Mouse (Mus musculus) hindbrain, embryonic 16.5 days (tissue): Measurements from ENCODE around the gene Dpy19l1. TPM values are rescaled to one million over a fixed set of nuclear protein-coding genes. Genes with fewer than 3 reads are reported as not detected.

Experiments used
- ATAC-seq: fragments of 200-750 bp; cut with Nextera tagmentation; 2 replicates; pipeline ENCODE4 v1.8.0; 2017; ENCODE audit warnings: moderate TSS enrichment, moderate library complexity
- H3K27ac ChIP-seq: fragments of 300-500 bp; sonication (generic); 2 replicates; pipeline ENCODE4 v1.5.1; 2014; ENCODE audit warnings: low read depth, mild to moderate bottlenecking, control low read depth, low read length, moderate library complexity
- H3K27me3 ChIP-seq: fragments of 300-500 bp; sonication (generic); replicated peaks from 2 replicates; pipeline ENCODE4 v1.6.1; 2014; ENCODE audit warnings: low read length; ENCODE audit not compliant: control insufficient read depth, insufficient read depth
- H3K36me3 ChIP-seq: fragments of 300-500 bp; sonication (generic); 2 replicates; pipeline ENCODE4 v1.6.1; 2014; ENCODE audit warnings: mild to moderate bottlenecking, low read length, moderate library complexity, mixed read lengths; ENCODE audit not compliant: control insufficient read depth, insufficient read depth
- H3K4me1 ChIP-seq: fragments of 300-500 bp; sonication (generic); 2 replicates; pipeline ENCODE4 v1.6.1; 2014; ENCODE audit warnings: low read depth, low read length; ENCODE audit not compliant: control insufficient read depth, insufficient read depth
- H3K4me2 ChIP-seq: fragments of 300-500 bp; sonication (generic); 2 replicates; pipeline ENCODE4 v1.6.1; 2014; ENCODE audit warnings: mild to moderate bottlenecking, low read length, control low read depth, moderate library complexity
- H3K4me3 ChIP-seq: fragments of 300-500 bp; sonication (generic); 2 replicates; pipeline ENCODE4 v1.5.1; 2014; ENCODE audit warnings: mild to moderate bottlenecking, low read length, control low read depth, moderate library complexity
- H3K9ac ChIP-seq: fragments of 300-500 bp; sonication (generic); 2 replicates; pipeline ENCODE4 v1.6.1; 2014; ENCODE audit warnings: low read depth, mild to moderate bottlenecking, control low read depth, low read length, moderate library complexity
- H3K9me3 ChIP-seq: fragments of 300-500 bp; sonication (generic); 2 replicates; pipeline ENCODE4 v1.6.1; 2014; ENCODE audit warnings: mild to moderate bottlenecking, low read length, moderate library complexity; ENCODE audit not compliant: control insufficient read depth
- WGBS: fragments of 180-500 bp; shearing (Covaris S2); extraction: QIAGEN DNeasy Blood & Tissue Kit; methylation state at CpG from one replicate; pipeline ENCODE4 v1.1.7; 2014; 5-methylcytosine and 5-hydroxymethylcytosine counted together
- polyA plus RNA-seq: library from polyadenylated mRNA; unstranded; fragments of >200 nt; fragmentation: Nextera tagmentation; extraction: Ambion mirVana; gene quantifications from 2 replicates; pipeline ENCODE4 v1.2.1, GENCODE M21; 2015

Gene Dpy19l1
- polyA plus RNA-seq, 1 experiment from 2014 or later: 7.6 TPM

GRCm38 (mm10) chr9:24450524-24450923 is 52.4 kb downstream of the Dpy19l1 start:
- Histone ChIP-seq H3K27me3 (no peaks in the 10 kb centered on the region), H3K4me2 (no peak overlapping the region), H3K9me3 (no peaks in the 10 kb centered on the region), H3K36me3 (no peaks in the 10 kb centered on the region), H3K9ac (no peak overlapping the region), H3K4me1 (no peaks in the 10 kb centered on the region), H3K4me3 (no peak overlapping the region), H3K27ac (no peak overlapping the region)
- no peak for ATAC-seq
- 77% methylated on average over 7 of the region's 7 CpGs for WGBS

DNA sequence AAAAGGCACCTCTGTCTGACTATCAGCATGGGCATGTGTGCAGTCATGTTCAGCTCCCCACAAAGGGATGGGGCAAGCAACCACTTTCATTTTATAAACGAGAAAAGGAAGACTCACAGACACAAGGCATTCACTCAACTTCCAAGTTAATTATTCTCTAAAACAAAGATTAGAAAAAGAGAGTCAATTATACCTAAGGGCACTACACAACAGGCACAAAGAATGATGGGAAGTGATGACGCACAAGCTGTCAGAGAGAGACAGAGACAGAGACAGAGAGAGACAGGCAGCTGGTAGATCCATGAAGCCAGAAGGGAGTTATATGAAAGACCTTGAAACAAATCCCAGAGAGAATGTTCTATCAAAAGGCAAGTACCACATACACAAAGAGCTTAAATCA is 68.0 kb downstream of the Dpy19l1 start:
- H3K9ac ChIP-seq: no peak overlapping the region
- no peak overlapping the region for H3K4me3 ChIP-seq
- no peaks in the 10 kb centered on the region for H3K9me3 ChIP-seq
- no peak overlapping the region for H3K27ac ChIP-seq
- H3K36me3 ChIP-seq: no peaks in the 10 kb centered on the region
- H3K4me1 ChIP-seq: no peaks in the 10 kb centered on the region
- no peak overlapping the region for H3K4me2 ChIP-seq
- ATAC-seq: no peak
- WGBS: 71% methylated on average over 2 of the region's 2 CpGs
- H3K27me3 ChIP-seq: no peaks in the 10 kb centered on the region

DNA sequence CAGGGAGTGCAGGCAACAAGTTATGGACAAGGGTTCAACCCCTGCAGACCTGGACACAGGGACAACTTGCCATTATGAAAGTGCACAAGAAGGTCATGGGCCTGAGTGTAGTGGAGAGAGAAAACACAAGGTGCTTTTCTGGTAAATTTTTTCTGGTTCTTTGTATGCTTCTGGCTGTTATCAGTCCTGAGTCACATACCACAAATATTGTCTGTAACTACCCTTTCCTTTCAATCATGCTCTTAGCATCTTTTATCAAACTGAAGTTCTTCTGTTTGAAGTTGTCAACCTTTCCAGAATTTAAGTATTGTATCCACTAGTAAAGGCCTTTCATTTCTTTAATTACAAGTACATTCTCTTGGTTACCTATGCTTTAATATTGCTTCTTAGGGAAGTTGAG is 73.2 kb downstream of the Dpy19l1 start:
- ATAC-seq: no peak
- Histone ChIP-seq H3K9me3 (no peaks in the 10 kb centered on the region), H3K9ac (no peak overlapping the region), H3K27ac (no peak overlapping the region), H3K4me1 (no peaks in the 10 kb centered on the region), H3K27me3 (no peaks in the 10 kb centered on the region), H3K36me3 (no peaks in the 10 kb centered on the region), H3K4me2 (no peak overlapping the region), H3K4me3 (no peak overlapping the region)

DNA sequence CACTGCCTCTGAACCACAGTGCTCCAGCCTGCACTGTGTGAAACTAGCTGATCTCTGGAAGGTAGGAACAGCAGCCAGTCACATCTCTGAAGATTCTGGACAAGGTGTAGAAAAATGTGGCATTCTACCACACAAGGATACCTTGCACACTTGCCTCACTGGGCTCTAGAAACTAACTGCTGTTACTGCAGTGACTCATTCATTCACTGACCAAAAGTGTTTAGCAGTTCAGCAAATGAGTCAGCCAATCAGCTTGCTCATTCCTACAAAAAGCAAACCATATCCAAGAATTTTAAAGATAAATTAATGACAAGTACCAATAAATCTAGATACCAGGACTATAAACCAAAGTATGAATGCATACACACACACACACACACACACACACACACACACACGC is 77.3 kb downstream of the Dpy19l1 start:
- Histone ChIP-seq H3K27ac (no peak overlapping the region), H3K9me3 (no peaks in the 10 kb centered on the region), H3K4me3 (no peak overlapping the region), H3K27me3 (no peaks in the 10 kb centered on the region), H3K4me1 (no peaks in the 10 kb centered on the region; the same call in 1 of the 2 replicates), H3K4me2 (no peak overlapping the region), H3K9ac (no peak overlapping the region), H3K36me3 (no peaks in the 10 kb centered on the region)
- no peak for ATAC-seq
- WGBS: 89% methylated on average over 1 of the region's 1 CpGs

DNA sequence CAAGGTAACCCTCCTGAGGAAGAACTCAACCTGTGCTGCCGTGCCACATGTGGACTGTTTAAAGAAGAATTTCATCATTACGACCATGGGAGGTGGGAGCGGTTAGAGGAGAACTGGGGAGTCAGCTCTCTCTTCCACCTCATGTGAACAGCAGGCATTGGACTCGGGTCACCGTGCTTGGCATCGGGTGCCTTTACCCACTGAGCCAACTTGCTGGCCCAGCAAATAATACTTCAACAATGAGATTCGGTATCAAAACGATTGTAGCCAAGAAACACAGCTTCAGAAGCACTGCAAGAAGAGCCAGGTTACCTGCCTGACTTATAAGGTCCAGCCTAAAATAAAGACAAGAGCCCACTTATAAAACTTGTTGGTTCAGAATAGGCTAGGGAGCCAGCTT is 79.7 kb downstream of the Dpy19l1 start:
- no peak overlapping the region for H3K4me3 ChIP-seq
- 0 out of 2 replicates have a peak, but pooled peaks cover 3% of the 10 kb centered on the region for H3K36me3 ChIP-seq
- 91% methylated on average over 8 of the region's 8 CpGs for WGBS
- no peak for ATAC-seq
- no peaks in the 10 kb centered on the region for H3K9me3 ChIP-seq
- no peak overlapping the region for H3K4me2 ChIP-seq
- no peak overlapping the region for H3K27ac ChIP-seq
- H3K9ac ChIP-seq: no peak overlapping the region
- H3K27me3 ChIP-seq: no peaks in the 10 kb centered on the region
- no peaks in the 10 kb centered on the region; the same call in 1 of the 2 replicates for H3K4me1 ChIP-seq

DNA sequence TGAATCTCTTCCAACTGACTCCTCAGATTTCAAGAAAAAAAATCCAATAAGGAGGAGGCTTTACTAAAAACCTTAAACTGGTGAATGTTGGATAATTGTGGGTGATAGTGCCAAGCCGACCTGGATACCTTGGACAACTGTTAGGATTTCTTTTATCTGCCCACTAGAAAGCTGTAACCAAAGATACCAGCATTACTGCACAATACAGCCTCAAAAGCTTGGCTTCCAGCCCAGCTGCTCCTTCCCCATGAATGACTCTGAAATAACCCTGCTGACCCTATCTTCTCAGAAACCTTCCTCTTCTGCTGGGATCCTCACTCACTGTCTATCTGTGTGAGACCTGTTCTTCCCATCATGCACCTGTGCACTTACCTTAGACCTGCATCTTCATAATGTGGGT is 81.1 kb downstream of the Dpy19l1 start:
- Histone ChIP-seq H3K4me3 (no peak overlapping the region), H3K36me3 (0 out of 2 replicates have a peak, but pooled peaks cover 3% of the 10 kb centered on the region), H3K4me1 (no peaks in the 10 kb centered on the region; the same call in 1 of the 2 replicates), H3K27me3 (no peaks in the 10 kb centered on the region), H3K27ac (no peak overlapping the region), H3K9me3 (no peaks in the 10 kb centered on the region), H3K4me2 (no peak overlapping the region), H3K9ac (no peak overlapping the region)
- WGBS: 44% methylated on average over 1 of the region's 1 CpGs
- ATAC-seq: 0 out of 2 replicates have a peak, but pooled peaks have one; percentile 2

DNA sequence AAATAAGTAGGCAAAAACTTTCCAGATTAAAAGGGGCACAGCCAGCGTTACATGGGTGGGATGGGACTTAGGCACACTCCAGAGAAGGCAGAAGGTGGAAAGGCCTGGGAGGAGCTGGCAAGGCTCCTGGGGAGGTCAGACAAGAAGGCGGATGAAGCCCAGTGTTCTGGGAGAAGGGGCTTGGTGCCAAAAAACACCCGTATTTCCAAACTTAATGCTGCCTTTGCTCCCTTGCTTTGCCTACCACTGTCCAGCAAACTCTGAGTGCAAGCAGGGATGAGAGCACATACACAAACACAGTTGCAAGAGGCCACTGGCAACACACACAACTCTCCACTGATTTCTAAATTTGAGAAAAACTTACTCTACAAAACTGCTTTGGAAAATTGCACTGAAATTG is 81.7 kb downstream of the Dpy19l1 start:
- WGBS: 67% methylated on average over 3 of the region's 3 CpGs
- ATAC-seq: no peak

GRCm38 (mm10) chr9:24420144-24420543 is 82.8 kb downstream of the Dpy19l1 start:
- H3K9ac ChIP-seq: no peak overlapping the region
- H3K27ac ChIP-seq: no peak overlapping the region
- H3K4me2 ChIP-seq: no peak overlapping the region
- H3K36me3 ChIP-seq: 0 out of 2 replicates have a peak, but pooled peaks cover 3% of the 10 kb centered on the region
- H3K4me3 ChIP-seq: no peak overlapping the region
- H3K4me1 ChIP-seq: no peaks in the 10 kb centered on the region; the same call in 1 of the 2 replicates
- 95% methylated on average over 4 of the region's 4 CpGs for WGBS
- no peaks in the 10 kb centered on the region for H3K9me3 ChIP-seq
- no peak for ATAC-seq
- no peaks in the 10 kb centered on the region for H3K27me3 ChIP-seq

More for the DNA sequence above, 81.7 kb downstream of the Dpy19l1 start:
- Histone ChIP-seq H3K9me3 (no peaks in the 10 kb centered on the region), H3K9ac (no peak overlapping the region), H3K4me2 (no peak overlapping the region), H3K36me3 (0 out of 2 replicates have a peak, but pooled peaks cover 3% of the 10 kb centered on the region), H3K4me3 (no peak overlapping the region), H3K4me1 (no peaks in the 10 kb centered on the region; the same call in 1 of the 2 replicates), H3K27ac (no peak overlapping the region), H3K27me3 (no peaks in the 10 kb centered on the region)

GRCm38 (mm10) chr9:24418281-24418680 is 84.7 kb downstream of the Dpy19l1 start:
- Histone ChIP-seq H3K9me3 (no peaks in the 10 kb centered on the region), H3K9ac (no peak overlapping the region), H3K36me3 (0 out of 2 replicates have a peak, but pooled peaks cover 3% of the 10 kb centered on the region), H3K27ac (no peak overlapping the region), H3K4me2 (no peak overlapping the region), H3K4me3 (no peak overlapping the region), H3K27me3 (no peaks in the 10 kb centered on the region), H3K4me1 (no peaks in the 10 kb centered on the region; the same call in 1 of the 2 replicates)
- WGBS: 85% methylated on average over 5 of the region's 5 CpGs
- ATAC-seq: no peak

- H3K36me3 ChIP-seq: no peaks in the 10 kb centered on the region
- H3K9me3 ChIP-seq: no peaks in the 10 kb centered on the region
- H3K27me3 ChIP-seq: no peaks in the 10 kb centered on the region
- WGBS: 86% methylated on average over 8 of the region's 8 CpGs
- no peak for ATAC-seq
- H3K4me2 ChIP-seq: no peak overlapping the region
- no peak overlapping the region for H3K9ac ChIP-seq
- no peaks in the 10 kb centered on the region for H3K4me1 ChIP-seq
- H3K27ac ChIP-seq: no peak overlapping the region
- H3K4me3 ChIP-seq: no peak overlapping the region
Measured at GRCm38 (mm10) chr9:24411483-24411882, 91.5 kb downstream of the Dpy19l1 start.
